Mouse (Mus musculus) limb, embryonic 14.5 days (tissue): ENCODE results near the gene Tmcc3. TPM values are rescaled to one million over a fixed set of nuclear protein-coding genes. Genes with fewer than 3 reads are reported as not detected.

Experiments used
- ATAC-seq: fragments of 200-750 bp; cut with Nextera tagmentation; 2 replicates; pipeline ENCODE4 v1.8.0; 2017; ENCODE audit warnings: low read depth, moderate number of reproducible peaks, moderate TSS enrichment; ENCODE audit not compliant: low FRiP score
- DNase-seq: peaks from one replicate; pipeline ENCODE4 v3.0.0-alpha.2; 2015; ENCODE audit warnings: low spot score
- H3K27ac ChIP-seq: fragments of 300-500 bp; sonication (generic); replicated peaks from 2 replicates; pipeline ENCODE4 v1.5.1; 2014; ENCODE audit warnings: low read depth, mild to moderate bottlenecking, low read length, moderate library complexity, mixed read lengths
- H3K27me3 ChIP-seq: fragments of 300-500 bp; sonication (generic); 2 replicates; pipeline ENCODE4 v1.6.1; 2014; ENCODE audit warnings: low read length, mixed read lengths; ENCODE audit not compliant: control insufficient read depth, insufficient read depth
- H3K36me3 ChIP-seq: fragments of 300-500 bp; sonication (generic); 2 replicates; pipeline ENCODE4 v1.6.1; 2014; ENCODE audit warnings: mild to moderate bottlenecking, low read length, moderate library complexity, mixed read lengths; ENCODE audit not compliant: control insufficient read depth, insufficient read depth
- H3K4me1 ChIP-seq: fragments of 300-500 bp; sonication (generic); 2 replicates; pipeline ENCODE4 v1.6.1; 2014; ENCODE audit warnings: antibody characterized with exemption, low read length, mixed read lengths; ENCODE audit not compliant: control insufficient read depth, insufficient read depth
- H3K4me2 ChIP-seq: fragments of 300-500 bp; sonication (generic); replicated peaks from 2 replicates; pipeline ENCODE4 v1.6.1; 2014; ENCODE audit warnings: low read depth, mild to moderate bottlenecking, low read length, moderate library complexity; ENCODE audit not compliant: severe bottlenecking
- H3K4me3 ChIP-seq: fragments of 300-500 bp; sonication (generic); replicated peaks from 2 replicates; pipeline ENCODE4 v1.5.1; 2014; ENCODE audit warnings: low read length
- H3K9ac ChIP-seq: fragments of 300-500 bp; sonication (generic); 2 replicates; pipeline ENCODE4 v1.6.1; 2014; ENCODE audit warnings: mild to moderate bottlenecking, low read depth, low read length, moderate library complexity; ENCODE audit not compliant: severe bottlenecking
- H3K9me3 ChIP-seq: fragments of 300-500 bp; sonication (generic); 2 replicates; pipeline ENCODE4 v1.6.1; 2016; ENCODE audit warnings: low read length; ENCODE audit not compliant: control insufficient read depth
- POLR2A ChIP-seq: fragments of 200-500 bp; IDR thresholded peaks from 2 replicates; pipeline ENCODE4 v1.8.0; 2012; ENCODE audit warnings: inconsistent platforms, mild to moderate bottlenecking, moderate library complexity, borderline replicate concordance; ENCODE audit not compliant: insufficient read depth, insufficient read length; ENCODE audit errors: extremely low read depth
- WGBS: fragments of 180-500 bp; shearing (Covaris S2); extraction: QIAGEN DNeasy Blood & Tissue Kit; methylation state at CpG from one replicate; pipeline ENCODE4 v1.1.7; 2014; 5-methylcytosine and 5-hydroxymethylcytosine counted together
- polyA plus RNA-seq, 2 experiments: library from polyadenylated mRNA; depleted of rRNA in 1 of 2; stranded (reverse) in 1 of 2; unstranded in 1 of 2; fragments of >200 nt; fragmentation: Nextera tagmentation in 1 of 2; extraction: Ambion mirVana in 1 of 2; gene quantifications; 2 replicates each; pipeline versions ENCODE4 v1.2.1 to v1.2.3; 2012 to 2014

Tmcc3 gene
- polyA plus RNA-seq, 2 experiments, result 10.5 to 18.2 TPM

- DNase-seq (no peak), ATAC-seq (no peak)
- Histone ChIP-seq H3K4me3 (no peak overlapping the region), H3K9me3 (no peaks in the 10 kb centered on the region), H3K4me2 (no peak overlapping the region), H3K36me3 (no peaks in the 10 kb centered on the region), H3K9ac (no peak overlapping the region), H3K4me1 (peaks cover 20% of the 10 kb centered on the region), H3K27ac (no peak overlapping the region), H3K27me3 (no peaks in the 10 kb centered on the region)
- TF ChIP-seq POLR2A, result no peak
- WGBS, result 60% methylated on average over 6 of the region's 6 CpGs
Measured at GRCm38 (mm10) chr10:94409661-94410060, 97.9 kb downstream of the Tmcc3 start.

- DNase-seq, result no peak
- no peak for TF ChIP-seq POLR2A
- 83% methylated on average over 9 of the region's 9 CpGs for WGBS
- Histone ChIP-seq H3K36me3 (no peaks in the 10 kb centered on the region), H3K9me3 (no peaks in the 10 kb centered on the region), H3K9ac (no peak overlapping the region), H3K4me3 (no peak overlapping the region), H3K27ac (no peak overlapping the region), H3K27me3 (no peaks in the 10 kb centered on the region), H3K4me1 (peaks cover 29% of the 10 kb centered on the region), H3K4me2 (no peak overlapping the region)
- ATAC-seq, result no peak
Measured at GRCm38 (mm10) chr10:94411594-94411993, 99.8 kb downstream of the Tmcc3 start.

- H3K4me3 ChIP-seq, result no peak overlapping the region
- DNase-seq (peak; percentile 42), ATAC-seq (no peak)
- WGBS, result 28% methylated on average over 8 of the region's 8 CpGs
- TF ChIP-seq POLR2A, result no peak
- H3K27ac ChIP-seq, result no peak overlapping the region
- no peaks in the 10 kb centered on the region for H3K27me3 ChIP-seq
- H3K9me3 ChIP-seq, result no peaks in the 10 kb centered on the region
- no peaks in the 10 kb centered on the region for H3K36me3 ChIP-seq
- no peak overlapping the region for H3K9ac ChIP-seq
- peaks cover 33% of the 10 kb centered on the region for H3K4me1 ChIP-seq
- H3K4me2 ChIP-seq, result no peak overlapping the region
Measured at GRCm38 (mm10) chr10:94413770-94414651, 102.3 kb downstream of the Tmcc3 start.

DNA sequence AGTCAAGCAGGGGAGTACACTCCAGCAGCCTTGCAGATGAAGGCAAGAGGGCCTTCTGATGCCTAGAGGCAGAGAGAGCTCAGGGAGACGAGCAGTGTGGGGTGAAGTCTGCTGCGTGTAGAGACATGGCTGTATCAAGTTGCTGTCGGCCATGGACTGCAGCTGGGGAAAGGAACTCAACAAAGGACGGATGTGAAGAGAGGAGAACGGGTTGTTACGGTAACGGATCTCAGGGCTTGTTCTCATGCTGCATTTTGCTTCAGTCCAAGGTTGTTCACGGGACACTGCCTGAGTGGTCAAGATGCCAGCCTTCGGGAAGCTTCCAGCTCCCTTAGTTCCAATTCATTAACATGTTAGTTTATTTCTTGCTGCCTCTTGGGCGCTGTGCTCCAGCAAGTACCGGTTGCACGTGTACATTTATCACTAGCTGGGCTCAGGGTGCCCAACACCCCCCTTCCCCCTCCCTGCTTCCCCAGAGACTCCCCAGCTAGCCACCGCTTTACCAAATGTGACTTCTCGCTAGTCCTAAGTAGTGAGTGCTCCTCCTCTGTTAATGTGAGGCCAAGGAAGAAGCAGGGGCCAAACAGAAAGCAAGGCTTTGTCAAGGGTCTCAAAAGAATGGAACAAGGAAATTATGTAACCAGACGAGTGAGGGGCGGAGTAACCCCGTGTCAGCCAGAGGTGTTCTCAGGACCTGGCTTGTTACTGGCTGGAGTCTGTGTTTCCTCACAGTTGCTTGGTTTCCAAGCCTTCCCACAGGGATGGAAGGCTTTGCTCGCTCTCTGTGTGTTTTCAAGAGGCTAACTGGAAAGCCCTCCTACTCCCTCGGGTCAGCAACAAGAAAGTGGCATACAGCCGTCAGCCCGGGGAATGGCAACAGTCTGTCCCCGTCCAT lies 104.4 kb downstream of the Tmcc3 start:
- Histone ChIP-seq H3K4me2 (peak overlapping the region; percentile 22), H3K27me3 (no peaks in the 10 kb centered on the region), H3K4me3 (no peak overlapping the region), H3K9ac (no peak overlapping the region), H3K27ac (0 out of 2 replicates have a peak overlapping the region, but pooled peaks have one; percentile 0), H3K4me1 (peaks cover 28% of the 10 kb centered on the region), H3K9me3 (no peaks in the 10 kb centered on the region), H3K36me3 (no peaks in the 10 kb centered on the region)
- peak; percentile 28 for DNase-seq
- no peak for TF ChIP-seq POLR2A
- 41% methylated on average over 22 of the region's 22 CpGs for WGBS
- peak; percentile 39 for ATAC-seq

DNA sequence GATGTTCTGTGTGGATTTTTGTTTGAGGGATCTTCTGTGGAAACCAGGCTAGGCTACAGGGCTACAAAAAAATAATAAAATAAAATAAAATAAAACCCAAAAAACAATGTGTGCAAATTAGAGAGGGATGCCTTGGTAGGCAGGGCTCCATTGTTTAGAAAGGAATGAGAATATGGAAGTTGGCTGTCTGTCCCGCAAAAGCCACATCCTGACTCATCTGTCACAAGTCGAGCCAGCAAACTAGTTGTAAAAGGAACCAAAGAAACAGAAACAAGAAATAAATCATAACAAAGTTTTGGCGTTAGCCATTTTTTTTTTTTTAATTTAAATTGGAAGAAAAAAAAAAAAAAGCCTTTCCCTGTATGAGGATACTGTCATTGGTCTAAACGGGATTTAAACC lies 105.9 kb downstream of the Tmcc3 start:
- H3K36me3 ChIP-seq, result no peaks in the 10 kb centered on the region
- 85% methylated on average over 4 of the region's 4 CpGs for WGBS
- no peaks in the 10 kb centered on the region for H3K9me3 ChIP-seq
- ATAC-seq (no peak), DNase-seq (no peak)
- no peaks in the 10 kb centered on the region for H3K27me3 ChIP-seq
- no peak overlapping the region for H3K9ac ChIP-seq
- peaks cover 25% of the 10 kb centered on the region for H3K4me1 ChIP-seq
- H3K27ac ChIP-seq, result no peak overlapping the region
- no peak for TF ChIP-seq POLR2A
- no peak overlapping the region for H3K4me3 ChIP-seq
- no peak overlapping the region for H3K4me2 ChIP-seq
